Comparison of ENCODE assay signal across 26 mouse cellular contexts in the genomic region with DNA sequence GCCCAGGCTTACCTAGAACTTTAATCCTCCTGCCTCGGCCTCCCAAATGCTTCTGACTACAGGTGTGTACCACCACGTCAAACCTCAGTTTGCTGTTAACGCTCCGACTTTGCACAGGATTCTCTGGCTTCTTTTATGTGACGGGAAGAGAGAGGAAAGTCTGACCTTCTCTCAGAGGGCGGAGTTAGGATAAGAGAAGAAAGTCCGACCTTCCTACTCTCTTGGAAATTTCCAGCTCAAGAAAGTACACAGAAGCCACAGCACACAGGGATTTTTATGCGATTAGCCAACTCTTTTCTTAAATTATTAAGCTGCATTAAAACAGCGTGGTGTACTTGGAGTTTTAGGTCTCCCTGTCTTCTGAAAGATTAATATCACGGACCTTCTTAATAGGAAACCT. TPM values are rescaled to one million over a fixed set of nuclear protein-coding genes. Genes with fewer than 3 reads are reported as not detected.
DNase-seq lines count a peak whose midpoint lies in the region; ATAC-seq and TF ChIP-seq lines count a peak whose summit lies in the region.
"Had no signal": no experiment of that assay in that cellular context is flagged by ENCODE, and none has a peak within 500 bp of the region (broad histone marks: within the 10 kb centered on the region; RNA-seq: fewer than 3 reads in every experiment).

No protein-coding gene starts in this region.

- H3K36me3 ChIP-seq in intestine, embryonic 16.5 days (ENCODE audit: control insufficient read depth, insufficient read depth, low read length), result no peaks in the 10 kb centered on the region
- H3K36me3 ChIP-seq in intestine, embryonic 15.5 days, result no peaks in the 10 kb centered on the region
- peaks cover 10% of the 10 kb centered on the region; the same call in 1 of the 2 replicates for H3K36me3 ChIP-seq in kidney, embryonic 15.5 days
- no peaks in the 10 kb centered on the region for H3K36me3 ChIP-seq in testis, adult 2 months (ENCODE audit: control insufficient read depth, insufficient read depth, low read length)
- H3K36me3 ChIP-seq: forebrain, embryonic 15.5 days; hindbrain, embryonic 12.5 days had no signal

- no peaks in the 10 kb centered on the region for H3K27me3 ChIP-seq in intestine, embryonic 16.5 days (replicated peaks; ENCODE audit: control insufficient read depth, insufficient read depth, low read length)
- H3K27me3 ChIP-seq in intestine, embryonic 15.5 days (replicated peaks), result no peaks in the 10 kb centered on the region
- no peaks in the 10 kb centered on the region for H3K27me3 ChIP-seq in kidney, embryonic 15.5 days
- H3K27me3 ChIP-seq in testis, adult 2 months (ENCODE audit: control insufficient read depth, insufficient read depth, low read length), result no peaks in the 10 kb centered on the region
- H3K27me3 ChIP-seq: embryonic facial prominence, embryonic 12.5 days; forebrain, embryonic 15.5 days; heart, embryonic 13.5 days; hindbrain, embryonic 12.5 days had no signal

- no peak overlapping the region for H3K9ac ChIP-seq in intestine, embryonic 16.5 days (ENCODE audit: low read depth, low read length)
- no peak overlapping the region for H3K9ac ChIP-seq in intestine, embryonic 15.5 days
- no peak overlapping the region for H3K9ac ChIP-seq in kidney, embryonic 15.5 days
- H3K9ac ChIP-seq: embryonic facial prominence, embryonic 12.5 days; forebrain, embryonic 15.5 days; heart, embryonic 13.5 days; hindbrain, embryonic 12.5 days had no signal

- H3K27ac ChIP-seq in intestine, embryonic 16.5 days (ENCODE audit: low read length), result no peak overlapping the region
- H3K27ac ChIP-seq in intestine, embryonic 15.5 days, result no peak overlapping the region
- peak overlapping the region; percentile 52 for H3K27ac ChIP-seq in kidney, embryonic 15.5 days
- peak overlapping the region; percentile 23; the same call in 1 of the 2 replicates for H3K27ac ChIP-seq in testis, adult 2 months (ENCODE audit: control insufficient read depth, insufficient read depth, low read depth, low read length)
- H3K27ac ChIP-seq: embryonic facial prominence, embryonic 12.5 days; forebrain, embryonic 15.5 days; heart, embryonic 13.5 days; hindbrain, embryonic 12.5 days; hindbrain, postnatal 0 days had no signal

- H3K4me3 ChIP-seq in intestine, embryonic 16.5 days (ENCODE audit: low read length), result no peak overlapping the region
- H3K4me3 ChIP-seq in intestine, embryonic 15.5 days (replicated peaks), result no peak overlapping the region
- no peak overlapping the region for H3K4me3 ChIP-seq in kidney, embryonic 15.5 days (replicated peaks)
- no peak overlapping the region for H3K4me3 ChIP-seq in testis, adult 2 months (ENCODE audit: control insufficient read depth, low read depth, low read length)
- H3K4me3 ChIP-seq: embryonic facial prominence, embryonic 12.5 days; forebrain, embryonic 15.5 days; heart, embryonic 13.5 days; hindbrain, embryonic 12.5 days had no signal

- H3K4me1 ChIP-seq in intestine, embryonic 16.5 days (ENCODE audit: control insufficient read depth, insufficient read depth, low read length), result 0 out of 2 replicates have a peak, but pooled peaks cover 5% of the 10 kb centered on the region
- no peaks in the 10 kb centered on the region; the same call in 1 of the 2 replicates for H3K4me1 ChIP-seq in intestine, embryonic 15.5 days (replicated peaks)
- H3K4me1 ChIP-seq in kidney, embryonic 15.5 days, result 0 out of 2 replicates have a peak, but pooled peaks cover 7% of the 10 kb centered on the region
- no peaks in the 10 kb centered on the region for H3K4me1 ChIP-seq in testis, adult 2 months (ENCODE audit: control insufficient read depth, insufficient read depth, low read length)
- H3K4me1 ChIP-seq: forebrain, embryonic 15.5 days had no signal

- TF ChIP-seq CTCF in testis, adult 2 months (IDR thresholded peaks at IDR 0.05; ENCODE audit: control insufficient read depth, insufficient read depth, insufficient replicate concordance, low read depth, low read length), result no peak

- 75% methylated on average over 10 of the region's 10 CpGs for WGBS in intestine, embryonic 16.5 days
- WGBS in intestine, embryonic 15.5 days, result 78% methylated on average over 10 of the region's 10 CpGs
- 62% methylated on average over 10 of the region's 10 CpGs for WGBS in kidney, embryonic 15.5 days

- no peaks in the 10 kb centered on the region for H3K9me3 ChIP-seq in intestine, embryonic 16.5 days (ENCODE audit: control insufficient read depth, low read length)
- no peaks in the 10 kb centered on the region for H3K9me3 ChIP-seq in intestine, embryonic 15.5 days
- no peaks in the 10 kb centered on the region for H3K9me3 ChIP-seq in kidney, embryonic 15.5 days (replicated peaks)
- H3K9me3 ChIP-seq: embryonic facial prominence, embryonic 12.5 days; forebrain, embryonic 15.5 days; G1E; heart, embryonic 13.5 days; hindbrain, embryonic 12.5 days had no signal

- peak; percentile 45 to 82 for DNase-seq in adrenal gland, adult (ENCODE audit: inconsistent age in 2 of 2, low spot score in 1 of 2)
- DNase-seq in adrenal gland, postnatal 14 days, result no peak
- no peak for DNase-seq in kidney, postnatal 14 days
- DNase-seq in testis, postnatal 14 days (ENCODE audit: low spot score), result no peak
- DNase-seq: B cell, adult 2 months; cerebellum, adult 11-12 months; cerebellum, adult 9-10 months; cerebellum, postnatal 25 days; gastrocnemius, postnatal 36 days; heart, adult 11 months; heart, postnatal 36 days had no signal

- no peak overlapping the region for H3K4me2 ChIP-seq in intestine, embryonic 16.5 days (ENCODE audit: low read depth, low read length)
- no peak overlapping the region for H3K4me2 ChIP-seq in intestine, embryonic 15.5 days (replicated peaks)
- H3K4me2 ChIP-seq in kidney, embryonic 15.5 days, result no peak overlapping the region
- H3K4me2 ChIP-seq: embryonic facial prominence, embryonic 12.5 days; forebrain, embryonic 15.5 days; heart, embryonic 13.5 days; hindbrain, embryonic 12.5 days had no signal

- ATAC-seq in intestine, embryonic 16.5 days, result peak; percentile 34; the same call in 1 of the 2 replicates
- no peak; the same call in 1 of the 2 replicates for ATAC-seq in intestine, embryonic 15.5 days
- no peak for ATAC-seq in kidney, embryonic 15.5 days (replicated peaks; ENCODE audit: low FRiP score)
- ATAC-seq: CD4-positive, CD25-positive, alpha-beta regulatory T cell, adult 4 months; forebrain, embryonic 15.5 days; hindbrain, postnatal 0 days had no signal

- TF ChIP-seq POLR2A in testis, adult 2 months (IDR thresholded peaks at IDR 0.05; ENCODE audit: control insufficient read depth, low read depth, low read length), result no peak

RNA-seq across cellular contexts. Expression of gene Kcns1, which starts 26.4 kb away (rescaled TPM):
- total RNA-seq in adrenal gland, postnatal 14 days (2021), result not detected in 2 replicates
- 0.22 and 0.45 TPM in 2 replicates for polyA plus RNA-seq in intestine, embryonic 16.5 days (2015; fragmentation: Nextera tagmentation; extraction: Ambion mirVana)
- polyA plus RNA-seq in intestine, embryonic 15.5 days (2015; fragmentation: Nextera tagmentation; extraction: Ambion mirVana), result 0.15 and 0.29 TPM in 2 replicates
- polyA plus RNA-seq in kidney, embryonic 15.5 days (2015; fragmentation: Nextera tagmentation; extraction: Ambion mirVana), result 0.23 and 0.28 TPM in 2 replicates
- 0.67 and 1.1 TPM in 2 replicates for polyA plus RNA-seq in testis, adult 2 months (2012; rRNA removed)
- total RNA-seq: G1E; heart, postnatal 36 days had no signal
- polyA plus RNA-seq: forebrain, embryonic 11.5 days; G1E had no signal

RNA-seq across cellular contexts. Expression of gene Wfdc5, which starts 38.0 kb away (rescaled TPM):
- total RNA-seq in adrenal gland, postnatal 14 days (2021), result not detected in 2 replicates
- polyA plus RNA-seq in intestine, embryonic 16.5 days (2015; fragmentation: Nextera tagmentation; extraction: Ambion mirVana), result not detected in 2 replicates
- not detected in 2 replicates for polyA plus RNA-seq in intestine, embryonic 15.5 days (2015; fragmentation: Nextera tagmentation; extraction: Ambion mirVana)
- polyA plus RNA-seq in kidney, embryonic 15.5 days (2015; fragmentation: Nextera tagmentation; extraction: Ambion mirVana), result 0.13 TPM in 1 of 2 replicates, not detected in the other
- polyA plus RNA-seq in testis, adult 2 months (2012; rRNA removed), result not detected in 2 replicates
- total RNA-seq: heart, postnatal 36 days; hindbrain, postnatal 0 days had no signal
- polyA plus RNA-seq: CD4-positive, CD25-positive, alpha-beta regulatory T cell, adult 4 months; cortical plate, adult 2 months; embryonic facial prominence, embryonic 12.5 days; forebrain, embryonic 11.5 days; forebrain, embryonic 15.5 days; G1E; heart, embryonic 13.5 days; heart, postnatal 0 days; hindbrain, embryonic 12.5 days; hindbrain, postnatal 0 days had no signal

RNA-seq across cellular contexts. Expression of gene Wfdc12, which starts 45.9 kb away (rescaled TPM):
- total RNA-seq in adrenal gland, postnatal 14 days (2021), result 1.1 TPM in 1 of 2 replicates, not detected in the other
- not detected in 2 replicates for polyA plus RNA-seq in intestine, embryonic 16.5 days (2015; fragmentation: Nextera tagmentation; extraction: Ambion mirVana)
- polyA plus RNA-seq in intestine, embryonic 15.5 days (2015; fragmentation: Nextera tagmentation; extraction: Ambion mirVana), result not detected in 2 replicates
- polyA plus RNA-seq in kidney, embryonic 15.5 days (2015; fragmentation: Nextera tagmentation; extraction: Ambion mirVana), result 0.55 TPM in 1 of 2 replicates, not detected in the other
- polyA plus RNA-seq in testis, adult 2 months (2012; rRNA removed), result 0.15 TPM in 1 of 2 replicates, not detected in the other
- total RNA-seq: G1E; gastrocnemius, adult 8-10 months; gastrocnemius, postnatal 36 days; heart, postnatal 36 days; hindbrain, postnatal 0 days had no signal
- polyA plus RNA-seq: CD4-positive, CD25-positive, alpha-beta regulatory T cell, adult 4 months; forebrain, embryonic 11.5 days; forebrain, embryonic 15.5 days; G1E; heart, embryonic 13.5 days; heart, postnatal 0 days; hindbrain, embryonic 12.5 days; hindbrain, postnatal 0 days had no signal

RNA-seq across cellular contexts. Expression of gene Wfdc15a, which starts 55.4 kb away (rescaled TPM):
- not detected in 2 replicates for total RNA-seq in adrenal gland, postnatal 14 days (2021)
- polyA plus RNA-seq in intestine, embryonic 16.5 days (2015; fragmentation: Nextera tagmentation; extraction: Ambion mirVana), result not detected in 2 replicates
- not detected in 2 replicates for polyA plus RNA-seq in intestine, embryonic 15.5 days (2015; fragmentation: Nextera tagmentation; extraction: Ambion mirVana)
- not detected in 2 replicates for polyA plus RNA-seq in kidney, embryonic 15.5 days (2015; fragmentation: Nextera tagmentation; extraction: Ambion mirVana)
- polyA plus RNA-seq in testis, adult 2 months (2012; rRNA removed), result 325 and 331 TPM in 2 replicates
- total RNA-seq: gastrocnemius, adult 8-10 months; gastrocnemius, postnatal 36 days; heart, postnatal 36 days; hindbrain, postnatal 0 days had no signal
- polyA plus RNA-seq: CD4-positive, CD25-positive, alpha-beta regulatory T cell, adult 4 months; embryonic facial prominence, embryonic 12.5 days; forebrain, embryonic 11.5 days; forebrain, embryonic 15.5 days; G1E; heart, embryonic 13.5 days; heart, postnatal 0 days; hindbrain, embryonic 12.5 days; hindbrain, postnatal 0 days had no signal

Comparison
In these comparisons a context has a peak if more than half of its experiments do, and no peak if none do; other contexts are left out.
1. DNase-seq: peak in adrenal gland, adult (2 of 2); none in adrenal gland, postnatal 14 days (single experiment), kidney, postnatal 14 days (single experiment) and testis, postnatal 14 days (single experiment).
2. H3K27ac ChIP-seq: peak in kidney, embryonic 15.5 days (single experiment) and testis, adult 2 months (single experiment); none in intestine, embryonic 16.5 days (single experiment) and intestine, embryonic 15.5 days (single experiment).